Mouse (Mus musculus) kidney, embryonic 16.5 days (tissue): ENCODE results near the gene Glis2. TPM values are rescaled to one million over a fixed set of nuclear protein-coding genes. Genes with fewer than 3 reads are reported as not detected.
"Not testable (repeated sequence)": the region's sequence is repeated elsewhere in the genome, so short reads cannot be mapped to it uniquely, and the experiment has no call there.

ENCODE experiments used
- ATAC-seq: fragments of 200-750 bp; cut with Nextera tagmentation; 2 replicates; pipeline ENCODE4 v1.8.0; 2017; ENCODE audit warnings: moderate TSS enrichment; ENCODE audit not compliant: low FRiP score, low TSS enrichment
- H3K27ac ChIP-seq: fragments of 300-500 bp; sonication (generic); 2 replicates; pipeline ENCODE4 v1.5.1; 2014; ENCODE audit warnings: low read length
- H3K27me3 ChIP-seq: fragments of 300-500 bp; sonication (generic); 2 replicates; pipeline ENCODE4 v1.6.1; 2014; ENCODE audit warnings: low read length, control low read depth, mixed read lengths; ENCODE audit not compliant: insufficient read depth
- H3K36me3 ChIP-seq: fragments of 300-500 bp; sonication (generic); 2 replicates; pipeline ENCODE4 v1.6.1; 2014; ENCODE audit warnings: low read length, control low read depth, mixed read lengths; ENCODE audit not compliant: insufficient read depth
- H3K4me1 ChIP-seq: fragments of 300-500 bp; sonication (generic); 2 replicates; pipeline ENCODE4 v1.6.1; 2014; ENCODE audit warnings: low read length, control low read depth, mixed read lengths; ENCODE audit not compliant: insufficient read depth
- H3K4me2 ChIP-seq: fragments of 300-500 bp; sonication (generic); replicated peaks from 2 replicates; pipeline ENCODE4 v1.6.1; 2014; ENCODE audit warnings: low read depth, low read length
- H3K4me3 ChIP-seq: fragments of 300-500 bp; sonication (generic); 2 replicates; pipeline ENCODE4 v1.5.1; 2014; ENCODE audit warnings: mild to moderate bottlenecking, low read length
- H3K9ac ChIP-seq: fragments of 300-500 bp; sonication (generic); replicated peaks from 2 replicates; pipeline ENCODE4 v1.6.1; 2014; ENCODE audit warnings: low read length
- H3K9me3 ChIP-seq: fragments of 300-500 bp; sonication (generic); 2 replicates; pipeline ENCODE4 v1.6.1; 2016; ENCODE audit warnings: low read length, control low read depth
- WGBS: fragments of 180-500 bp; shearing (Covaris S2); extraction: QIAGEN DNeasy Blood & Tissue Kit; methylation state at CpG from one replicate; pipeline ENCODE4 v1.1.7; 2014; 5-methylcytosine and 5-hydroxymethylcytosine counted together
- polyA plus RNA-seq: library from polyadenylated mRNA; unstranded; fragments of >200 nt; fragmentation: Nextera tagmentation; extraction: Ambion mirVana; gene quantifications from 2 replicates; pipeline ENCODE4 v1.2.1, GENCODE M21; 2015

The Glis2 gene
- polyA plus RNA-seq, 1 experiment from 2014 or later, result 43.6 TPM

DNA sequence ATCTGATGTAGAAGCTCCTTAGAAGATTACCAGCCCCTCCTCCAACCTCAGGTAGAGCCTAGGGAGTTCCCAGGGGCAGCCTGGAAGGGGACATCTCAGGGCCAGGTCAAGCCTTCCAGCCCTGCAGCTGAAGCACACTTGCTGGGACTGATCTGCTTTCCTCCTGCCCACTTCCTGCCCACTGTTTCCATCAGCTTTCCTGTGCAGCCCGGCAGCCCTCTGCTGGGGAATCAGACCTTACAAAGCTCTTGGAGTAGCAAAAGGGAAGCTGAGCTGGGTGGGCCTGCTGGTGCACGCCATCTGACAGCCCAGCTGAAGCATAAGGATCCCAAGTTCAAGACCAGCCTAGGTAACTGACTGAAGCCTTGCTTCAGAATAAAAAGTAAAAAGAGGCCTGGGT lies 17.6 kb upstream of the Glis2 start:
- Histone ChIP-seq H3K9ac (no peak overlapping the region), H3K36me3 (no peaks in the 10 kb centered on the region), H3K4me3 (no peak overlapping the region), H3K27ac (no peak overlapping the region), H3K4me1 (no peaks in the 10 kb centered on the region), H3K9me3 (no peaks in the 10 kb centered on the region), H3K27me3 (no peaks in the 10 kb centered on the region), H3K4me2 (no peak overlapping the region)
- ATAC-seq, result no peak
- 37% methylated on average over 2 of the region's 2 CpGs for WGBS

DNA sequence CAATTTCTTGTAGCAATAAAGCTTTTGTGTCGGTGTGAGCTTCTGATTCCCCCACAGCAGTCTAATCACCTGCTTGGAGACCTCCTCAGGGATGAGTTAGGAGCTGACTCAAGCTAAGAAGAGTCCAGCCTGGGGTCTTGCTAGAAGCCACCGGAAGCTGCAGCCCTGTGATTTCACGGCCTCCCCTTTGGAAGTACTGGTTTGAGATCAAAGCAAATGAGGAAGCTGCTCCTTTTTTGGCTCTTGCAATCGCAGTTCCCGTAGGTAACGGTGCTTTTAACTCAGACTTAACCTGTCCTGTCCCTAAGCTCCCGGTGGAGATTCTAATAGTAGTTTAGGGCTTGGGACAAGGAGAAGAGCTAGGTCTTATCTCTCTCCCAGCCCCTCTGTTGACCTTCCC lies 15.9 kb upstream of the Glis2 start:
- no peak overlapping the region for H3K4me3 ChIP-seq
- no peak overlapping the region for H3K9ac ChIP-seq
- no peak overlapping the region for H3K27ac ChIP-seq
- ATAC-seq, result no peak
- H3K9me3 ChIP-seq, result no peaks in the 10 kb centered on the region
- no peaks in the 10 kb centered on the region for H3K4me1 ChIP-seq
- H3K36me3 ChIP-seq, result no peaks in the 10 kb centered on the region
- 39% methylated on average over 7 of the region's 7 CpGs for WGBS
- H3K27me3 ChIP-seq, result no peaks in the 10 kb centered on the region
- no peak overlapping the region for H3K4me2 ChIP-seq

DNA sequence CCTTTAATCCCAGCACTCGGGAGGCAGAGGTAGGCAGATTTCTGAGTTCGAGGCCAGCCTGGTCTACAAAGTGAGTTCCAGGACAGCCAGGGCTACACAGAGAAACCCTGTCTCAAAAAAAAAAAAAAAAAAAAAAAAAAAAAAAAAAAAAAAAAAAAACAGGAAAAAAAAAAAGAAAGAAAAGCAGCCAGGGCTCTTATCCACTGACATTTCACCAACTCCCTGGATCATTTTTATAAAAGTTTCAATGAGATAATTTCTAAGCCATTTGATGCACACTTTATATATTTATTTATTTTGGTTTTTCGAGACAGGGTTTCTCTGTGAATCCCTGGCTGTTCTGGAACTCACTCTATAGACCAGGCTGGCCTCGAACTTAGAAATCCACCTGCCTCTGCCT lies 13.3 kb upstream of the Glis2 start:
- not testable (repeated sequence) for ATAC-seq, H3K4me3 ChIP-seq, H3K27ac ChIP-seq, H3K4me2 ChIP-seq, H3K9me3 ChIP-seq, H3K36me3 ChIP-seq, H3K4me1 ChIP-seq, H3K9ac ChIP-seq, H3K27me3 ChIP-seq
- 92% methylated on average over 3 of the region's 4 CpGs for WGBS

DNA sequence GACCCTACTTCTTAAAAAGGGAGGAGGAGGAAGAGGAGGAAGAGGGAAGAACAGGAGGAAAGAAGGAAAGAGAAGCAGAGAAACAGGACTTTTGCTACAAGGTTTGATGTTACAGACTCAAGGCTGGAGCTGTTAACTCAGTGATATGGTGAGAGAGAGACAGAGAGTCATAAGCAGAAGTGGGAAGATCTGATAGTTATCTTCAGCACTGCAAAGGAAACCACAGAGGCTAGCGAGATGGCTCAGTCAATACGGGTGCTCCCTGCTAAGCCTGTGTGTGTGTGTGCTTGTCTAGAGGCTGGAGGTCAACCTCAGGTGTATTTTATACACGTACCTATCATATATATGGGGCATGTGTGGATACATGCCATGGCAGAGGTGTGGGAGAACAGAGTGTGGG lies 10.7 kb upstream of the Glis2 start:
- no peak overlapping the region for H3K4me2 ChIP-seq
- no peak overlapping the region for H3K4me3 ChIP-seq
- no peak overlapping the region for H3K9ac ChIP-seq
- no peaks in the 10 kb centered on the region for H3K27me3 ChIP-seq
- no peaks in the 10 kb centered on the region for H3K36me3 ChIP-seq
- H3K9me3 ChIP-seq, result no peaks in the 10 kb centered on the region
- H3K27ac ChIP-seq, result no peak overlapping the region
- ATAC-seq, result no peak
- 76% methylated on average over 3 of the region's 3 CpGs for WGBS
- peaks cover 15% of the 10 kb centered on the region for H3K4me1 ChIP-seq

DNA sequence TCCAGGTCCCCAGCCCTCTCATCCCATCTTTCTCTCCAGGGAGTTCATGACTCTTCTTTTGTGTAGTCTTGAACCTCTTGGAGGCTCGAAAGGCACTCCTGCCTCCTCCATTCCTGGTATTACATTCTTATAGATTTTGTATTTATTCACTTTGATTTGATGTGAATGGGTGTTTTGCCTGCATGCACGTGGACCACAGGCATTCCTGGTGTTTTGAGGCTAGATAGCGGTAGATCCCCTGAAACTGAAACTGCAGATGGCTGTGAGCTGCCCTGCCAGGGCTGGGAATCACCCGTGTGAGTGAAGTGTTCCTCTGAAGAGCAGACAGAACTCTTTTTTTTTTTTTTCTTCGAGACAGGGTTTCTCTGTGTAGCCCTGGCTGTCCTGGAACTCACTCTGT lies 10.1 kb upstream of the Glis2 start:
- H3K27ac ChIP-seq, result no peak overlapping the region
- ATAC-seq, result no peak
- WGBS, result 71% methylated on average over 5 of the region's 5 CpGs

DNA sequence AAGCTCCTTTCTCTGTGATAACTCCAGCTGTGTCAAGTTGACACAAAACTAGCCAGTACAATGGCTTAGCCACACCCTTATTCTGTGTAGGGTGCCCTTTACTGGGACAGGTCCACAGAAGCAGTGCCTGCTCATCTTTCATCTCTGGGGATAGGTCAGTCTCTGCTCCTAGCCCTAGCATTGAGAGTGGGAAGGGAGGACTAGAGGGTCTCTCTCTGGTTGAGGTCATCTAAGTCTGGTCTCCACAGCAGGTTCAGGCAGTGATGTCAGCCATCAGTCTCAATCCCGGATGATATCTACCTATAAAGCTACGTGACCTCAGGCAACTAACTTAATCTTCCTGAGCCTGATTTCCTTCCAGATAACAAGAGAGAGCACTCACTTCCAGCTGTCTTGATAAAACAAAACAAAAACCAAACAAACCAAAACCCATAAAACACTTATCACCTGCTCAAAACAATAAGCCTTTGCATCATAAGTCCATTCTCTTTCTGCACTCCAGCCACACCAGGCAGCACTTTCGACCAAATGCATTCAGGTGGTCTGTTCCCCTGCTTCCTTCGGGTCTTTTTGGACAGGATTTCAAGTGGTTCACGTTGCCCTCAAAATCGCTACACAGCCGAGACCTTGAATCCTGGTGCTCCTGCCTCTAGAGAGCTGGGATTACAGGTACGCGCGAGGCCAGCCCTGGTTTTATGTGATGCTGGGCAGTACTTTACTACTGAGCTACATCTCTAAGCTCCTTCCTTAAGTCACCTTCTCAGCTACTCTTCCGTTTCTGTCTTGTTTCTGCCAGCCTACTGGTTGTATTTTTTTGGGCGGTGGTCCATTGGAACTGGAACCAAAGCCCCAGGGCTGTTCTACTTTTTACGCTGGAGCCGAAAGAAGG lies 8.6 kb upstream of the Glis2 start:
- WGBS, result 7% methylated on average over 14 of the region's 14 CpGs
- peak overlapping the region; percentile 63 for H3K4me2 ChIP-seq
- ATAC-seq, result peak; percentile 52
- no peaks in the 10 kb centered on the region for H3K27me3 ChIP-seq
- H3K4me3 ChIP-seq, result peak overlapping the region; percentile 50
- peaks cover 7% of the 10 kb centered on the region for H3K36me3 ChIP-seq
- peaks cover 15% of the 10 kb centered on the region for H3K4me1 ChIP-seq
- peak overlapping the region; percentile 70 for H3K9ac ChIP-seq
- H3K27ac ChIP-seq, result peak overlapping the region; percentile 96
- no peaks in the 10 kb centered on the region for H3K9me3 ChIP-seq

More for the DNA sequence above, 10.1 kb upstream of the Glis2 start:
- Histone ChIP-seq H3K27me3 (no peaks in the 10 kb centered on the region), H3K4me1 (peaks cover 15% of the 10 kb centered on the region), H3K36me3 (no peaks in the 10 kb centered on the region), H3K4me3 (no peak overlapping the region), H3K4me2 (no peak overlapping the region), H3K9ac (no peak overlapping the region), H3K9me3 (no peaks in the 10 kb centered on the region)

DNA sequence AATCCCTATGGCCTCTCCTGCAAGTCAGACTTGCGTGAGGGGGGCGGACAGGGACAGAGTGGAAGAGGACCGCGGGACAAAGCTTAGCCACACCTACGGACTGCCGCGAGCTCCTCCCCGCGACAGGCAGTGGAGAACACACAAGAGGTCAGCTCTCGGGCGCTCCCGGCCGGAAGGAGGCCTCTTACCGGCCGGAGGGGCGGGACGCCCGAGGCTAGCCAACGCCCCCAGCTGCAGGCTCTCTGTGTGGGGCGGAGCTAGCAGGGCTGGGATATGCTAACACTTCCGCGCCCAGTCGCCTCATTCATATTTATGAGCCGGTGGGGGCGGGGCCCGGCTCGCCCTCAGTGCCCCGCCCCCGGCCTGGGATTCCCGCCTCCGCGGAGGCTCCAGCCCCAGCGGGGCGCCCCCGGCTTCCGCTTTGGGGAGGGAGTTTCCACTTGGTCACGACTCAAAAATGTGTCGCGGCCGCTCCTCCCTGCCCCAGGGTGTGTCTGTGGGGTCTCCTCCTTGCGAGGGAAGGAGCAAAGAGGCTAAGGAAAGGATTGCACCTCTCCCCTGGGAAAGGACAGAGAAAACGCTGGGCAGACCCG lies 7.9 kb upstream of the Glis2 start:
- peak; percentile 99 for ATAC-seq
- peaks cover 7% of the 10 kb centered on the region for H3K36me3 ChIP-seq
- peak overlapping the region; percentile 70 for H3K9ac ChIP-seq
- peaks cover 15% of the 10 kb centered on the region for H3K4me1 ChIP-seq
- H3K27me3 ChIP-seq, result no peaks in the 10 kb centered on the region
- H3K9me3 ChIP-seq, result no peaks in the 10 kb centered on the region
- WGBS, result under 1% methylated on average over 43 of the region's 43 CpGs
- peak overlapping the region; percentile 50 for H3K4me3 ChIP-seq
- H3K4me2 ChIP-seq, result peak overlapping the region; percentile 63
- peak overlapping the region; percentile 96 for H3K27ac ChIP-seq

DNA sequence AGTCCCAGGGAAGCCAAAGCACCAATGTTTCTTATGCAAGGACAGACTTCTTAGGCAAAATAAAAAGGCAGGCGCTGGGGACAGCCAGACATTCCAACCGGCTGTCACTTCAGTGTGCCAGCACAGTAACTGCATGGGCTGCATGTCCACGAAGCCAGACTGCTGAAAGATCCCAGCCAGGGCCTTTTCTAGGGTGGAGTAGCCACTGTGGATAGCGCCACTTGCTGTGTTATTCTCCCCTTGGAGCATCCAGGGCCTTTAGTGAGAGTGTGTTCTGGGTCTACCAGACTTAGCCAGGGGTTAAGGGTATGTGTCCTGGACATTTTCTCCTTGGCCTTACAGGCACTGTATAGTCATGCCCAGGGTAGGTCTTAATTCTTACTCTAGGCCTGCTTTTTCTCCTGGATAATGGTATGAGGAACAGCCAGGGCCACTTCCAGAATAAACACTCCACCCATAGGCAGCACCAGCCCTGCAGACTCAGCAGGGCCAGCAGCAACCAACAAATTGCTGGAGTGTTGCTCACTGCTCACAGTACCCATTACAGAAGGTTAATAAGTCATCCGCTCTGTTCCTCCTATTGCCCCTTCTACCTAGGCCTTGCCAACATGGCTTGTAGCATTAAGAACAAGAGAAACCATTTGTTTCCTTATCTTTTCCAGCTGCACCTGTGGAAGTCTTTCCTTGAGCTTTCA lies 6.8 kb upstream of the Glis2 start:
- H3K36me3 ChIP-seq, result peaks cover 10% of the 10 kb centered on the region
- H3K27me3 ChIP-seq, result no peaks in the 10 kb centered on the region
- ATAC-seq, result no peak
- peak overlapping the region; percentile 96 for H3K27ac ChIP-seq
- 58% methylated on average over 5 of the region's 5 CpGs for WGBS
- no peak overlapping the region for H3K4me3 ChIP-seq
- H3K9ac ChIP-seq, result peak overlapping the region; percentile 37; the same call in 1 of the 2 replicates
- H3K4me1 ChIP-seq, result peaks cover 22% of the 10 kb centered on the region
- no peaks in the 10 kb centered on the region for H3K9me3 ChIP-seq
- H3K4me2 ChIP-seq, result peak overlapping the region; percentile 63

DNA sequence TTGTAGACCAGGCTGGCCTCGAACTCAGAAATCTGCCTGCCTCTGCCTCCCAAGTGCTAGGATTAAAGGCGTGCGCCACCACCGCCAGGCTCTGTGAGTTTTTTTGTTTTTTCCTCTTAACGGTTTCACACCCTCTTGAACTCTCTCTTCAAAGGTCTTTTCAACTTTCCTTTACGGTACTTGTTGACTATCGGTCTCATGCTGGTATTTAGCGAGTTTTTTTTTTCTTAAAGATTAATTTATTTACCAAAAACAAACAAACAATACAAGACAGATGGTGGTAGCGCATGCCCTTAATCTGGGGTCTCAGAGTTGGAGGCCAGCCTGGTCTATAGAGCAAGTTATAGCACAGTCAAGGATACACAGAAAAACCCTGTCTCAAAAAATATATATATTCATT lies 4.3 kb upstream of the Glis2 start:
- no peak overlapping the region for H3K4me3 ChIP-seq
- 95% methylated on average over 9 of the region's 9 CpGs for WGBS
- no peak overlapping the region for H3K9ac ChIP-seq
- H3K4me1 ChIP-seq, result peaks cover 33% of the 10 kb centered on the region
- no peak overlapping the region for H3K27ac ChIP-seq
- H3K27me3 ChIP-seq, result no peaks in the 10 kb centered on the region
- no peaks in the 10 kb centered on the region for H3K9me3 ChIP-seq
- H3K4me2 ChIP-seq, result no peak overlapping the region
- peaks cover 10% of the 10 kb centered on the region for H3K36me3 ChIP-seq
- no peak for ATAC-seq
